Mouse (Mus musculus): ENCODE results near the gene Dnajc27. TPM values are rescaled to one million over a fixed set of nuclear protein-coding genes. Genes with fewer than 3 reads are reported as not detected.

Gene Dnajc27
- total and polyA plus RNA-seq, 3 experiments: 7.9 to 10.1 (median 9.8) TPM

- no peaks in the 10 kb centered on the region for H3K36me3 ChIP-seq (replicated peaks in 1 of 2; ENCODE audit: control insufficient read depth in 1 of 2, insufficient read depth in 1 of 2, low read length in 1 of 2)
- dilution Hi-C loops (cut with MboI; ENCODE audit: extremely low pct_ligation_motif_present, extremely low pct_unique_long_range_greater_than_20kb, low sequenced_read_pairs): no loop called here
These were observed 27.5 kb upstream of the Dnajc27 start for GRCm38 (mm10) chr12:4054845-4055244.

GRCm38 (mm10) chr12:4058321-4058720 is 24.1 kb upstream of the Dnajc27 start:
- Histone ChIP-seq H3K4me3 (replicated peaks in 1 of 3; ENCODE audit: low read depth in 2 of 3, low read length in 2 of 3, poor library complexity in 1 of 3) (no peak overlapping the region), H3K27me3 (replicated peaks) (no peaks in the 10 kb centered on the region), H3K4me1 (ENCODE audit: control insufficient read depth in 1 of 2, insufficient read depth in 2 of 2) (peaks cover 2 to 13% of the 10 kb centered on the region in 2 experiments; a peak in 3 of 4 replicates), H3K4me2 (ENCODE audit: insufficient read depth, low read depth, poor library complexity, severe bottlenecking) (no peak overlapping the region), H3K9me3 (replicated peaks; ENCODE audit: low read length) (no peaks in the 10 kb centered on the region), H3K79me2 (replicated peaks; ENCODE audit: control insufficient read depth, extremely low read depth, insufficient read depth, poor library complexity, severe bottlenecking) (no peaks in the 10 kb centered on the region), H3K27ac (ENCODE audit: insufficient read depth, low read depth) (no peak overlapping the region), H3K36me3 (replicated peaks in 1 of 2; ENCODE audit: control insufficient read depth in 1 of 2, insufficient read depth in 1 of 2, low read length in 1 of 2) (no peaks in the 10 kb centered on the region), H3K9ac (ENCODE audit: insufficient read depth, low read depth) (no peak overlapping the region)
- dilution Hi-C loops (cut with MboI; ENCODE audit: extremely low pct_ligation_motif_present, extremely low pct_unique_long_range_greater_than_20kb, low sequenced_read_pairs): no loop called here
- in situ Hi-C loops (cut with MboI; ENCODE audit: low pct_ligation_motif_present, low pct_unique_long_range_greater_than_20kb, low sequenced_read_pairs): no loop called here
- TF ChIP-seq CHD1 (IDR thresholded peaks at IDR 0.05; ENCODE audit: low read depth, low read length) (no peak), NRF1 (IDR thresholded peaks at IDR 0.05; ENCODE audit: low read depth, low read length) (no peak), NELFE (IDR thresholded peaks at IDR 0.05; ENCODE audit: low read depth, low read length) (no peak), MAX (IDR thresholded peaks at IDR 0.05; ENCODE audit: low read length) (no peak), MXI1 (IDR thresholded peaks at IDR 0.05; ENCODE audit: low read depth, low read length) (no peak), UBTF (IDR thresholded peaks at IDR 0.05; ENCODE audit: low read depth, low read length) (no peak), TCF12 (IDR thresholded peaks at IDR 0.05; ENCODE audit: low read depth, low read length) (no peak), CTCF (conservative IDR thresholded peaks at IDR 0.05 in 1 of 2, IDR thresholded peaks at IDR 0.05 in 1 of 2; ENCODE audit: low read depth in 2 of 2, low read length in 2 of 2) (no peak)
- no peak for DNase-seq (ENCODE audit: extremely low read depth)

More at GRCm38 (mm10) chr12:4054845-4055244, 27.5 kb upstream of the Dnajc27 start:
- no peak overlapping the region for H3K27ac ChIP-seq (ENCODE audit: insufficient read depth, low read depth)
- peaks cover 0 to 7% of the 10 kb centered on the region in 2 experiments; a peak in 2 of 4 replicates for H3K4me1 ChIP-seq (ENCODE audit: control insufficient read depth in 1 of 2, insufficient read depth in 2 of 2)
- no peak for TF ChIP-seq MXI1 (IDR thresholded peaks at IDR 0.05; ENCODE audit: low read depth, low read length)
- no peak for TF ChIP-seq IRF4 (IDR thresholded peaks at IDR 0.05; ENCODE audit: low read depth, low read length)
- no peak for TF ChIP-seq MAX (IDR thresholded peaks at IDR 0.05; ENCODE audit: low read length)
- no peak for TF ChIP-seq RAD21 (IDR thresholded peaks at IDR 0.05; ENCODE audit: low read depth, low read length)
- TF ChIP-seq EP300 (IDR thresholded peaks at IDR 0.05; ENCODE audit: low read length): no peak
- no peak for TF ChIP-seq SIN3A (IDR thresholded peaks at IDR 0.05; ENCODE audit: low read length)
- TF ChIP-seq ZMIZ1 (IDR thresholded peaks at IDR 0.05; ENCODE audit: low read depth, low read length): no peak
- TF ChIP-seq USF1 (IDR thresholded peaks at IDR 0.05; ENCODE audit: low read depth, low read length): no peak
- no peak for TF ChIP-seq JUN (IDR thresholded peaks at IDR 0.05; ENCODE audit: insufficient read depth, low read depth, low read length)
- no peak for TF ChIP-seq TCF12 (IDR thresholded peaks at IDR 0.05; ENCODE audit: low read depth, low read length)
- no peak for TF ChIP-seq E2F4 (IDR thresholded peaks at IDR 0.05; ENCODE audit: insufficient replicate concordance, low read depth, low read length)
- no peak for TF ChIP-seq CHD1 (IDR thresholded peaks at IDR 0.05; ENCODE audit: low read depth, low read length)
- no peak for TF ChIP-seq ZC3H11A (IDR thresholded peaks at IDR 0.05; ENCODE audit: low read depth, low read length)
- no peak for TF ChIP-seq SMC3 (IDR thresholded peaks at IDR 0.05; ENCODE audit: low read depth, low read length)
- no peak for TF ChIP-seq POLR2A (IDR thresholded peaks at IDR 0.05; ENCODE audit: low read depth, low read length)
- TF ChIP-seq RCOR1 (conservative IDR thresholded peaks at IDR 0.05; ENCODE audit: low read depth, low read length): no peak
- no peak for TF ChIP-seq NELFE (IDR thresholded peaks at IDR 0.05; ENCODE audit: low read depth, low read length)
- no peak overlapping the region for H3K9ac ChIP-seq (ENCODE audit: insufficient read depth, low read depth)
- no peak overlapping the region for H3K4me2 ChIP-seq (ENCODE audit: insufficient read depth, low read depth, poor library complexity, severe bottlenecking)
- H3K9me3 ChIP-seq (replicated peaks; ENCODE audit: low read length): no peaks in the 10 kb centered on the region
- no peak for DNase-seq (ENCODE audit: extremely low read depth)
- H3K27me3 ChIP-seq (replicated peaks): no peaks in the 10 kb centered on the region
- in situ Hi-C loops (cut with MboI; ENCODE audit: low pct_ligation_motif_present, low pct_unique_long_range_greater_than_20kb, low sequenced_read_pairs): no loop called here
- H3K79me2 ChIP-seq (replicated peaks; ENCODE audit: control insufficient read depth, extremely low read depth, insufficient read depth, poor library complexity, severe bottlenecking): no peaks in the 10 kb centered on the region
- no peak overlapping the region for H3K4me3 ChIP-seq (replicated peaks in 1 of 3; ENCODE audit: low read depth in 2 of 3, low read length in 2 of 3, poor library complexity in 1 of 3)
